In genomic region chr10:107994836-107995585, GRCm38 (mm10) we compare ENCODE assay signal across 22 mouse cellular contexts.
DNase-seq lines count a peak whose midpoint lies in the region; TF ChIP-seq lines count a peak whose summit lies in the region.
"Had no signal": no experiment of that assay in that cellular context is flagged by ENCODE, and none has a peak within 500 bp of the region (broad histone marks: within the 10 kb centered on the region; RNA-seq: fewer than 3 reads in every experiment).

No protein-coding gene starts in this region.

- no peak for DNase-seq in gastrocnemius, adult 2 months
- no peak for DNase-seq in gastrocnemius, postnatal 14 days
- DNase-seq in 3T3-L1 (ENCODE audit: low read depth, low spot score): peak; percentile 19
- peak; percentile 72 for DNase-seq in 416B (ENCODE audit: low read depth)
- DNase-seq in heart, postnatal 10 days: no peak
- DNase-seq: adrenal gland, postnatal 36 days; cerebellum, adult 8-10 months; cerebellum, postnatal 36 days; gastrocnemius, postnatal 10 days; kidney, adult 18-20 months; kidney, postnatal 4 days; lung, postnatal 36 days; right cerebral cortex, adult 18-20 months; spleen, adult 18-20 months; thymus, postnatal 4 days had no signal

- no peaks in the 10 kb centered on the region for H3K4me1 ChIP-seq in embryonic fibroblast, embryonic 13.5 days (ENCODE audit: control insufficient read depth, insufficient read depth, low read length)
- H3K4me1 ChIP-seq: embryonic facial prominence, embryonic 12.5 days; liver, embryonic 15.5 days; neural tube, embryonic 12.5 days had no signal

- TF ChIP-seq POLR2A in embryonic fibroblast, embryonic 13.5 days (IDR thresholded peaks at IDR 0.05; ENCODE audit: low read depth, low read length): no peak

- peak overlapping the region; percentile 20; the same call in 1 of the 2 replicates for H3K27ac ChIP-seq in gastrocnemius, adult 2 months
- H3K27ac ChIP-seq in embryonic fibroblast, embryonic 13.5 days (ENCODE audit: insufficient read depth, low read length): peak overlapping the region; percentile 68; the same call in 1 of the 2 replicates
- H3K27ac ChIP-seq: embryonic facial prominence, embryonic 12.5 days; liver, embryonic 15.5 days; lung, embryonic 15.5 days; neural tube, embryonic 12.5 days had no signal

- H3K4me3 ChIP-seq in gastrocnemius, adult 2 months: no peak overlapping the region
- H3K4me3 ChIP-seq in embryonic fibroblast, embryonic 13.5 days (ENCODE audit: insufficient read depth, low read length): no peak overlapping the region
- H3K4me3 ChIP-seq: embryonic facial prominence, embryonic 12.5 days; erythroblast, embryonic 14.5 days; liver, embryonic 15.5 days; lung, embryonic 15.5 days; myocyte; neural tube, embryonic 12.5 days had no signal

- intact Hi-C loops in gastrocnemius, adult 2 months (cut with DNase I): no loop called here
- intact Hi-C loops in gastrocnemius, postnatal 14 days (cut with DNase I; ENCODE audit: low total_unique reads): no loop called here
- intact Hi-C loops in heart, postnatal 10 days (cut with DNase I): no loop called here

- no peak for TF ChIP-seq CTCF in gastrocnemius, adult 2 months (IDR thresholded peaks at IDR 0.05)
- no peak for TF ChIP-seq CTCF in embryonic fibroblast, embryonic 13.5 days (IDR thresholded peaks at IDR 0.05; ENCODE audit: borderline replicate concordance, insufficient read depth, low read length)

Comparison
In these comparisons a context has a peak if more than half of its experiments do, and no peak if none do; other contexts are left out.
1. DNase-seq: peak in 3T3-L1 (single experiment) and 416B (single experiment); none in gastrocnemius, adult 2 months (single experiment), gastrocnemius, postnatal 14 days (single experiment) and heart, postnatal 10 days (0 of 2).